In genomic region chr4:96314158-96314557, GRCm38 (mm10) we compare ENCODE assay signal across 29 mouse cellular contexts. TPM values are rescaled to one million over a fixed set of nuclear protein-coding genes. Genes with fewer than 3 reads are reported as not detected.
"Had no signal": no experiment of that assay in that cellular context is flagged by ENCODE, and none has a peak within 500 bp of the region (broad histone marks: within the 10 kb centered on the region; RNA-seq: fewer than 3 reads in every experiment).

No protein-coding gene starts in this region.

- H3K4me1 ChIP-seq: heart, embryonic 15.5 days; hindbrain, embryonic 10.5 days; hindbrain, embryonic 12.5 days; hindbrain, embryonic 15.5 days; limb, embryonic 10.5 days; limb, embryonic 12.5 days; liver, embryonic 13.5 days; liver, embryonic 15.5 days had no signal

- H3K9ac ChIP-seq: heart, embryonic 13.5 days; heart, embryonic 15.5 days; hindbrain, embryonic 12.5 days; hindbrain, embryonic 15.5 days; limb, embryonic 12.5 days; liver, embryonic 13.5 days; liver, embryonic 15.5 days had no signal

- H3K9me3 ChIP-seq: heart, embryonic 13.5 days; heart, embryonic 15.5 days; hindbrain, embryonic 10.5 days; hindbrain, embryonic 12.5 days; hindbrain, embryonic 15.5 days; limb, embryonic 10.5 days; limb, embryonic 12.5 days; liver, embryonic 13.5 days; liver, embryonic 15.5 days had no signal

- DNase-seq: gastrocnemius, postnatal 14 days; gastrocnemius, postnatal 36 days; heart, adult 11 months; heart, adult 2 months; heart, postnatal 14 days; heart, postnatal 4 days; kidney, adult 18-20 months; kidney, adult 8-10 months; kidney, postnatal 10 days; kidney, postnatal 25 days; layer of hippocampus, adult 9-11 months; liver; liver, embryonic 13.5 days had no signal

- H3K4me3 ChIP-seq: heart, adult 2 months; heart, embryonic 13.5 days; heart, embryonic 15.5 days; hindbrain, embryonic 10.5 days; hindbrain, embryonic 12.5 days; hindbrain, embryonic 15.5 days; left cerebral cortex, adult 2 months; limb, embryonic 10.5 days; limb, embryonic 12.5 days; liver, embryonic 13.5 days; liver, embryonic 15.5 days had no signal

- ATAC-seq: hindbrain, postnatal 0 days had no signal

- H3K27ac ChIP-seq: heart, adult 2 months; heart, embryonic 13.5 days; heart, embryonic 15.5 days; hindbrain, embryonic 10.5 days; hindbrain, embryonic 12.5 days; hindbrain, embryonic 15.5 days; hindbrain, postnatal 0 days; left cerebral cortex, adult 2 months; limb, embryonic 10.5 days; limb, embryonic 12.5 days; liver, embryonic 13.5 days; liver, embryonic 15.5 days had no signal

- H3K27me3 ChIP-seq: heart, embryonic 13.5 days; heart, embryonic 15.5 days; hindbrain, embryonic 12.5 days; hindbrain, embryonic 15.5 days; limb, embryonic 12.5 days; liver, embryonic 13.5 days; liver, embryonic 15.5 days had no signal

- H3K36me3 ChIP-seq: heart, embryonic 13.5 days; heart, embryonic 15.5 days; hindbrain, embryonic 10.5 days; hindbrain, embryonic 12.5 days; hindbrain, embryonic 15.5 days; limb, embryonic 10.5 days; limb, embryonic 12.5 days; liver, embryonic 13.5 days; liver, embryonic 15.5 days had no signal

- H3K4me2 ChIP-seq: heart, embryonic 11.5 days; heart, embryonic 13.5 days; heart, embryonic 15.5 days; hindbrain, embryonic 12.5 days; hindbrain, embryonic 15.5 days; limb, embryonic 12.5 days; liver, embryonic 11.5 days; liver, embryonic 13.5 days; liver, embryonic 15.5 days had no signal

RNA-seq across cellular contexts. Expression of gene Cyp2j11, which starts 34.3 kb away (rescaled TPM):
- polyA plus RNA-seq: heart, adult 2 months; heart, embryonic 11.5 days; heart, embryonic 13.5 days; heart, embryonic 15.5 days; heart, postnatal 0 days; hindbrain, embryonic 10.5 days; hindbrain, embryonic 12.5 days; hindbrain, embryonic 15.5 days; hindbrain, postnatal 0 days; intestine, embryonic 14.5 days; large intestine, adult 2 months; limb, embryonic 10.5 days; limb, embryonic 12.5 days; limb, embryonic 14.5 days; liver, embryonic 11.5 days; liver, embryonic 13.5 days; liver, embryonic 15.5 days had no signal
